ENCODE assay signal across 9 mouse cellular contexts in the genomic region with DNA sequence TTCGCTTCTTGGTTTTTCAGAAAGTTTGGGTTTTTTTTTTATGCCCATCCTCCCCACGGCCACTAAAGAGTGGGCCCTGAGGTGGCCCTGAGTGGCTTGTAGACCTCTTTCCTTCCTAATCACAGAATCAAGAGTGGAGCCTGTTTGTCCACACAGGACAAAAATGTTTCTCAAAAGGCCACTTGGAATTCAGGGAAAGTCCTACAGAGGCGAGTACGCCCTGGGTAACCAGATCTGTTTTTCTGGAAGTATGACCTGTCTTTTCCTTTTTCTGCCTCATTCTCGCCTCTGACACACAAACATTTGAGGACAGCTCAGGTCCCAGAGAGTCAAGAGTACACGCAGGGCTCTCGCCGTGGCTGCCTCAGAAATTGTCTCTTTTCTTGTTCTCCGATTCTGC. TPM values are rescaled to one million over a fixed set of nuclear protein-coding genes. Genes with fewer than 3 reads are reported as not detected.
DNase-seq lines count a peak whose midpoint lies in the region; ATAC-seq and TF ChIP-seq lines count a peak whose summit lies in the region.
"Had no signal": no experiment of that assay in that cellular context is flagged by ENCODE, and none has a peak within 500 bp of the region (broad histone marks: within the 10 kb centered on the region; RNA-seq: fewer than 3 reads in every experiment).

No protein-coding gene starts in this region.

- TF ChIP-seq POLR2A in myocyte (IDR thresholded peaks at IDR 0.05; ENCODE audit: insufficient read length, low read depth) = no peak

- WGBS in heart, embryonic 13.5 days = 30% methylated on average over 9 of the region's 9 CpGs
- 24% methylated on average over 9 of the region's 9 CpGs for WGBS in embryonic facial prominence, embryonic 12.5 days
- 35% methylated on average over 9 of the region's 9 CpGs for WGBS in limb, embryonic 12.5 days

- H3K4me2 ChIP-seq in heart, embryonic 13.5 days = peak overlapping the region; percentile 100
- peak overlapping the region; percentile 98; the same call in 1 of the 2 replicates for H3K4me2 ChIP-seq in embryonic facial prominence, embryonic 12.5 days (replicated peaks)
- H3K4me2 ChIP-seq in limb, embryonic 12.5 days = no peak overlapping the region
- peak overlapping the region; percentile 96 for H3K4me2 ChIP-seq in myocyte (ENCODE audit: low read depth)

- H3K4me1 ChIP-seq in heart, embryonic 13.5 days = peaks cover 60% of the 10 kb centered on the region
- peaks cover 9% of the 10 kb centered on the region for H3K4me1 ChIP-seq in embryonic facial prominence, embryonic 12.5 days
- H3K4me1 ChIP-seq in limb, embryonic 12.5 days (replicated peaks) = peaks cover 31% of the 10 kb centered on the region

- no peak for DNase-seq in heart, postnatal 4 days
- DNase-seq in layer of hippocampus, adult 18-20 months (ENCODE audit: low spot score in 2 of 2) = no peak
- no peak for DNase-seq in left cerebral cortex, postnatal 10 days (ENCODE audit: extremely low spot score in 1 of 2, low spot score in 2 of 2)
- DNase-seq: thymus, adult 2 months had no signal

- no peaks in the 10 kb centered on the region for H3K9me3 ChIP-seq in heart, embryonic 13.5 days
- no peaks in the 10 kb centered on the region for H3K9me3 ChIP-seq in embryonic facial prominence, embryonic 12.5 days
- no peaks in the 10 kb centered on the region for H3K9me3 ChIP-seq in limb, embryonic 12.5 days

- no peak overlapping the region for H3ac ChIP-seq in myocyte (ENCODE audit: control insufficient read depth, insufficient read length)

- peak overlapping the region; percentile 87 for H3K9ac ChIP-seq in heart, embryonic 13.5 days
- no peak overlapping the region for H3K9ac ChIP-seq in embryonic facial prominence, embryonic 12.5 days
- no peak overlapping the region for H3K9ac ChIP-seq in limb, embryonic 12.5 days (replicated peaks)

- no peaks in the 10 kb centered on the region for H3K79me2 ChIP-seq in myocyte (ENCODE audit: control insufficient read depth, insufficient read depth)

- H3K27ac ChIP-seq in heart, embryonic 13.5 days (replicated peaks) = peak overlapping the region; percentile 79
- peak overlapping the region; percentile 58 for H3K27ac ChIP-seq in embryonic facial prominence, embryonic 12.5 days
- H3K27ac ChIP-seq in limb, embryonic 12.5 days = peak overlapping the region; percentile 60; the same call in 1 of the 2 replicates

- H3K4me3 ChIP-seq in heart, embryonic 13.5 days = peak overlapping the region; percentile 80
- no peak overlapping the region for H3K4me3 ChIP-seq in embryonic facial prominence, embryonic 12.5 days
- no peak overlapping the region for H3K4me3 ChIP-seq in limb, embryonic 12.5 days (replicated peaks)
- peak overlapping the region; percentile 27 for H3K4me3 ChIP-seq in myocyte

- H3K36me3 ChIP-seq in heart, embryonic 13.5 days = no peaks in the 10 kb centered on the region
- H3K36me3 ChIP-seq in embryonic facial prominence, embryonic 12.5 days = no peaks in the 10 kb centered on the region
- H3K36me3 ChIP-seq in limb, embryonic 12.5 days = no peaks in the 10 kb centered on the region
- H3K36me3 ChIP-seq in myocyte (ENCODE audit: control insufficient read depth, insufficient read depth) = no peaks in the 10 kb centered on the region

- intact Hi-C loops in left cerebral cortex, postnatal 10 days (cut with DNase I) = loop anchor here (2.0 kb wide), 1 partner anchor 47 kb away; no protein-coding TSS in a partner anchor

- ATAC-seq in heart, embryonic 13.5 days (ENCODE audit: extremely low read depth, insufficient number of reproducible peaks, low FRiP score, low TSS enrichment) = no peak
- ATAC-seq in embryonic facial prominence, embryonic 12.5 days (ENCODE audit: insufficient number of reproducible peaks, insufficient read depth, low FRiP score, low TSS enrichment) = no peak
- no peak for ATAC-seq in limb, embryonic 12.5 days (ENCODE audit: insufficient number of reproducible peaks, insufficient read depth, low FRiP score, low TSS enrichment, low read depth)
- no peak for ATAC-seq in CD4-positive, CD25-positive, alpha-beta regulatory T cell, adult 4 months

- no peaks in the 10 kb centered on the region for H3K27me3 ChIP-seq in heart, embryonic 13.5 days (replicated peaks)
- no peaks in the 10 kb centered on the region for H3K27me3 ChIP-seq in embryonic facial prominence, embryonic 12.5 days
- H3K27me3 ChIP-seq in limb, embryonic 12.5 days = peaks cover 12% of the 10 kb centered on the region
- H3K27me3 ChIP-seq in myocyte (ENCODE audit: control insufficient read depth, insufficient read depth, insufficient read length) = no peaks in the 10 kb centered on the region

TF ChIP-seq in myocyte, 11 proteins besides CTCF, POLR2A, EP300 and RAD21:
- TF ChIP-seq POLR2AphosphoS2 (IDR thresholded peaks at IDR 0.05; ENCODE audit: insufficient read length, low read depth) (no peak), REST (IDR thresholded peaks at IDR 0.05; ENCODE audit: insufficient read depth, insufficient read length) (no peak), TCF3 (IDR thresholded peaks at IDR 0.05; ENCODE audit: insufficient read length, low read depth) (no peak), MAX (IDR thresholded peaks at IDR 0.05; ENCODE audit: low read depth) (no peak), MYOD1 (IDR thresholded peaks at IDR 0.05; ENCODE audit: control insufficient read depth in 1 of 3, insufficient read length in 2 of 3, low read depth in 2 of 3) (no peak), CEBPB (IDR thresholded peaks at IDR 0.05; ENCODE audit: insufficient read depth, poor library complexity, severe bottlenecking) (no peak), TCF12 (IDR thresholded peaks at IDR 0.05; ENCODE audit: insufficient read depth, poor library complexity, severe bottlenecking) (no peak), E2F4 (IDR thresholded peaks at IDR 0.05; ENCODE audit: insufficient read depth) (no peak)

RNA-seq across cellular contexts. Expression of a gene that starts 1.5 kb away (rescaled TPM):
- 9.6 and 10.7 TPM in 2 replicates for polyA plus RNA-seq in heart, embryonic 13.5 days (2015; fragmentation: Nextera tagmentation; extraction: Ambion mirVana)
- 1 to 10 TPM; 3.7 to 5.6 TPM for total RNA-seq in heart, postnatal 4 days (2021)
- polyA plus RNA-seq in embryonic facial prominence, embryonic 12.5 days (2016; fragmentation: Nextera tagmentation; extraction: Ambion mirVana) = 6.4 and 6.9 TPM in 2 replicates
- 2.8 and 4.4 TPM in 2 replicates for polyA plus RNA-seq in limb, embryonic 12.5 days (2016; fragmentation: Nextera tagmentation; extraction: Ambion mirVana)
- 1.6 TPM for polyA plus RNA-seq in myocyte (2012; fragmentation: generic; extraction: Trizol)
- polyA plus RNA-seq in CD4-positive, CD25-positive, alpha-beta regulatory T cell, adult 4 months (2017; shearing (Covaris generic)) = not detected
- total RNA-seq in layer of hippocampus, adult 18-20 months (2021) = 10 to 100 TPM; 12.3 to 13.3 TPM
- total RNA-seq in left cerebral cortex, postnatal 10 days (2021) = 10 to 100 TPM; 19.9 to 20.9 TPM

RNA-seq across cellular contexts. Expression of a gene that starts 19.6 kb away (rescaled TPM):
- 0.12 and 0.17 TPM in 2 replicates for polyA plus RNA-seq in heart, embryonic 13.5 days (2015; fragmentation: Nextera tagmentation; extraction: Ambion mirVana)
- total RNA-seq in heart, postnatal 4 days (2021) = under 1 TPM; 0.18 to 0.19 TPM
- 0.17 and 0.36 TPM in 2 replicates for polyA plus RNA-seq in embryonic facial prominence, embryonic 12.5 days (2016; fragmentation: Nextera tagmentation; extraction: Ambion mirVana)
- 0.13 and 0.27 TPM in 2 replicates for polyA plus RNA-seq in limb, embryonic 12.5 days (2016; fragmentation: Nextera tagmentation; extraction: Ambion mirVana)
- 0.02 TPM for polyA plus RNA-seq in myocyte (2012; fragmentation: generic; extraction: Trizol)
- not detected for polyA plus RNA-seq in CD4-positive, CD25-positive, alpha-beta regulatory T cell, adult 4 months (2017; shearing (Covaris generic))
- total RNA-seq in layer of hippocampus, adult 18-20 months (2021) = under 1 TPM; 0.54 to 0.86 TPM
- total RNA-seq in left cerebral cortex, postnatal 10 days (2021) = under 1 TPM; 0.87 to 0.88 TPM

RNA-seq across cellular contexts. Expression of a gene that starts 59.2 kb away (rescaled TPM):
- 0.24 and 1.0 TPM in 2 replicates for polyA plus RNA-seq in heart, embryonic 13.5 days (2015; fragmentation: Nextera tagmentation; extraction: Ambion mirVana)
- under 1 TPM; 0.10 to 0.18 TPM for total RNA-seq in heart, postnatal 4 days (2021)
- polyA plus RNA-seq in embryonic facial prominence, embryonic 12.5 days (2016; fragmentation: Nextera tagmentation; extraction: Ambion mirVana) = 5.1 and 6.0 TPM in 2 replicates
- 1.2 and 1.3 TPM in 2 replicates for polyA plus RNA-seq in limb, embryonic 12.5 days (2016; fragmentation: Nextera tagmentation; extraction: Ambion mirVana)
- not detected for polyA plus RNA-seq in myocyte (2012; fragmentation: generic; extraction: Trizol)
- not detected for polyA plus RNA-seq in CD4-positive, CD25-positive, alpha-beta regulatory T cell, adult 4 months (2017; shearing (Covaris generic))
- total RNA-seq in layer of hippocampus, adult 18-20 months (2021) = 100 to 1,000 TPM; 160 to 165 TPM
- 100 to 1,000 TPM; 119 to 123 TPM for total RNA-seq in left cerebral cortex, postnatal 10 days (2021)

Comparison
In these comparisons a context has a peak if more than half of its experiments do, and no peak if none do; other contexts are left out.
1. H3K4me3 ChIP-seq: peak in heart, embryonic 13.5 days (single experiment) and myocyte (single experiment); none in embryonic facial prominence, embryonic 12.5 days (single experiment) and limb, embryonic 12.5 days (single experiment).
2. Peak in every context shown above with its lines, with median percentiles within 50 percentile points of each other: H3K27ac ChIP-seq.